Mouse (Mus musculus) bone marrow macrophage, adult 2 months (primary cell): ENCODE measurements around the gene Dynll1. TPM values are rescaled to one million over a fixed set of nuclear protein-coding genes. Genes with fewer than 3 reads are reported as not detected.
"Not testable (repeated sequence)": the region's sequence is repeated elsewhere in the genome, so short reads cannot be mapped to it uniquely, and the experiment has no call there.

Experiments
- H3K27ac ChIP-seq: 2 replicates; pipeline ENCODE4 v1.5.1; 2012; ENCODE audit warnings: low read depth, low read length; ENCODE audit not compliant: insufficient read depth
- H3K4me1 ChIP-seq: 2 replicates; pipeline ENCODE4 v1.6.1; 2012; ENCODE audit warnings: low read length; ENCODE audit not compliant: control insufficient read depth, insufficient read depth
- H3K4me3 ChIP-seq: 2 replicates; pipeline ENCODE4 v1.5.1; 2012; ENCODE audit warnings: mild to moderate bottlenecking, low read length, moderate library complexity; ENCODE audit not compliant: insufficient read depth
- CTCF ChIP-seq: IDR thresholded peaks from 2 replicates; pipeline ENCODE4 v1.5.1; 2012; ENCODE audit warnings: low read depth, mild to moderate bottlenecking, low read length, moderate library complexity
- POLR2A ChIP-seq: IDR thresholded peaks from 2 replicates; pipeline ENCODE4 v1.6.1; 2012; ENCODE audit warnings: mild to moderate bottlenecking, low read depth, low read length, borderline replicate concordance
- polyA plus RNA-seq: library from polyadenylated mRNA; stranded (reverse); fragments of >200 nt; gene quantifications from 2 replicates; pipeline ENCODE4 v1.2.4, GENCODE M21; 2012; ENCODE audit not compliant: missing spikeins, insufficient read depth, insufficient read length

Gene Dynll1
- polyA plus RNA-seq, 1 experiment = 238 TPM

DNA sequence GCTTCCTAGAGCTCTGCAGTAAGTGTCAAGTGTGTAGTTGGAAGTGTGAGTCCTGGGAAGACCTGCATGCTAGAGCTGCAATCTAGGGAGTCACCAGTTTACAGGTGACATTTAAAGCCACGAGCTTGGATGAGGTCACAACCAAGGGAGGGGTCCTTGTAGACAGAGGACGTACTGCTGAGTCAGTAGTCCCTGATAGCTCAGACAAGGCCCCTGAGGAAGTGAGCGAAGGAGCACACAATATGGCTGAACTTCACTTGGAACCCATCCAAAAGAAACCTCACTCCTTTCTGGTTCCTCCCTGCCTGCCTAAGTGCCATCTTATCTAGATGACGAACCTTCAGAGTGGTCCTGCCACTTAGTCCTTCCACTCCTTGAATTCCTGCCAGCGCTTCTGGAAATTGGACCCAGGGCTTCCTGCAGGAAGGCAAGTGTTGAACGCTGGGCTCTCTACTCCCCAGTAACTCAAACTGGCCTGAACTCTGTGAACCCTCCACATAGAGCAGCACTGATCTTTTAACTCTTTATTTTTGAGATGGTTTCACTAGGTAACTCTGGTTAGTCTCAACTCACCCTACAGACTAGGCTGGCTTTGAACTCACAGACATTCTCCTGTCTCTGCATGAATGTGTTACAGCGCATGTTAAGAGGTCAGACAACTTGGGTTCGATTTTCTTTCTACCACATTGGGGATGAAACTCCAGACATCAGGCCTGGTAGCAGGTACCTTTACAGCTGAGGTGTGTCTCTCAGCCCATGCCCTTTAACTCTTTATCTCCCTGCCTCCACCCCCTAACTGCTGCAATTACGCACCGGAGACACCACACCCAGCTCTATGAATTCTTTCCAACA is 12.2 kb upstream of the Dynll1 start:
- TF ChIP-seq CTCF (no peak), POLR2A (no peak)
- peak overlapping the region; percentile 20 for H3K27ac ChIP-seq
- H3K4me3 ChIP-seq = no peak overlapping the region
- peaks cover 12% of the 10 kb centered on the region for H3K4me1 ChIP-seq

DNA sequence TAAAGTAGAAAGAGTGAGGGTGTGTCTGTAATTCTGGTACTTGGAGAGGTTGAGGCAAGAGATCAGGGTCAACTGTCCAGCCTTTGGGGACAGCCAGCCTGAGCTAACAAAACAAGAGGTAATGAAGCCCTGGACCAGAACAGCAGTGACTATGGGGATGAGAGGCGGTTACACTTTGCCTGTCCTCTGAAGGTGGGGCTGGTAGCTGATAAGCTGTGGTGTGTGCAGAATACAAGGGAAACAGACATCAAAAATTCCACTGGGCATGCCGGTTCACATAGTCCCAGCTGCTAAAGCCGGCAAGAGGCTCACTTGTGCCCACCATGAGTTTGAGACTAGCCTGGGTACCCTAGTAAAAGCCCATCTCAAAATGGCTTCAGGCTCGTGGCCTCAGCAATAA is 11.6 kb upstream of the Dynll1 start:
- no peak for TF ChIP-seq POLR2A
- Histone ChIP-seq H3K4me3 (no peak overlapping the region), H3K4me1 (peaks cover 15% of the 10 kb centered on the region), H3K27ac (peak overlapping the region; percentile 20)

DNA sequence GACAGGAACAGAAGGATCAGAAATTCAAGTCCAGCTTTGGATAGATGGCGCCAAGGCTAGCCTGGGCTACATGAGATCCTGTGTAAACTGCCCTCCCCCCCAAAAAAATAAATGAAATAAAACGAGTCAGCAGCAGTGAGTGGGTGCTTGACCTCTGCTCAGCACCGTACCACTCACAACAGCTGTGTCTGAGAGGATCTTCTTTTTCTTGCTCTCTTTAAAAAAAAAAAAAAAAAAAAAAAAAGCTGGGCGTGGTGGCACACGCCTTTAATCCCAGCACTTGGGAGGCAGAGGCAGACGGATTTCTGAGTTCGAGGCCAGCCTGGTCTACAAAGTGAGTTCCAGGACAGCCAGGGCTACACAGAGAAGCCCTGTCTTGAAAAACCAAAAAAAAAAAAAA is 1.4 kb upstream of the Dynll1 start:
- H3K4me3 ChIP-seq, H3K27ac ChIP-seq: not testable (repeated sequence)
- peaks cover 12% of the 10 kb centered on the region for H3K4me1 ChIP-seq

DNA sequence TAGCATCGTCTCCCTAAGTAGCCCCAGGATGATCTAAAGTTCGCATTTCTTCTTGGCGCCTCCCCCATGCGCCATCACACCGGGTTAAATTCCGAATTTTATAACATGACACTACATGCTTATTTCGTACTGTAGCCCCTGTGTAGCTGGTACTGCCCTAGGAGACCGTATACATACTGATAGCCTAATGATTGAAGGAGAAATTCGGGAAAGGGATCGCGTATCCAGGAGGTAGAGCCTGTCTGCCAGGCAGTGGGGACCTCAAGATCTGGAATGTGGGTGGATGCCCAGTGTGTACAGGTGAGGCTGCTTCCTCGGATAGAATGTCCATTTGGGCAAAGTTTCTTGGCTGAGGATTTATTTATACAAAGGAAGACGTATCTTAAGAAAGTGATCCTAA is 816 bp upstream of the Dynll1 start:
- no peak overlapping the region for H3K27ac ChIP-seq
- H3K4me1 ChIP-seq = peaks cover 10% of the 10 kb centered on the region
- TF ChIP-seq CTCF (no peak), POLR2A (no peak)
- H3K4me3 ChIP-seq = peak overlapping the region; percentile 75

DNA sequence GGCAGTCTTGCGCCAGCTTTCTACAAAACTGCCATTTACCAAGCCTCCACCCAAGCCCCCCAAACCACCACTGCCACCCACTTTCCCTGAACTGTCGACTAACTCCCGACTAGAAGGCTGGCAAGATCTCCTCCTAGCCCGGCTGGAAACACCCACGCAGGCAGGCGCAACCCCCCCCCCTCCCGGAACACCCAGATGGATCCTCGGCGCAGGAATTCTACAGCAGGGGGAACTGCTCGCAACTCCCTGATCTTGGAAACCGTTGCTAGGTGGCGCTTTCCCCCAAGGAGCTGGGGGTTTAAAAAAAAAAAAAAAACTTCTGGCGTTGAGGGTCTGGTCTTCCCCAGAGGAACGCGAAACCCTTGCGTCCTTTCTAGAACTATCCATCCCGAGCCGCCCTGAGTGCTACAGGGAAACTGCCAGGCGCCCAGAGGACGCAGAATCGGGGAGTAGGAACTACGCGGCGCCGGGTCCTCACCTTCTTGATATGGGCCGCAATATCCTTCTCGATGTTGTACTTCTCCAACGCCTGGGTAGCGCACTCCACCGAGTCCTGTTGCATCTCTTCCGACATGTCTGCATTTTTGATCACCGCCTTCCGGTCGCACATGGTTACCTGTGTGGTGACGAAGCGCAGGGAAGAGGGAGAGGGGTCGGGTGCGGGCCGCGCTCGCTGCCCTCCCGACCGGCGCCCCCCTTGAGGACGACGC is 609 bp downstream of the Dynll1 start:
- Histone ChIP-seq H3K4me1 (peaks cover 10% of the 10 kb centered on the region), H3K4me3 (peak overlapping the region; percentile 89), H3K27ac (peak overlapping the region; percentile 54)
- no peak for TF ChIP-seq POLR2A
- peak; percentile 16; the same call in 1 of the 2 replicates for TF ChIP-seq CTCF

DNA sequence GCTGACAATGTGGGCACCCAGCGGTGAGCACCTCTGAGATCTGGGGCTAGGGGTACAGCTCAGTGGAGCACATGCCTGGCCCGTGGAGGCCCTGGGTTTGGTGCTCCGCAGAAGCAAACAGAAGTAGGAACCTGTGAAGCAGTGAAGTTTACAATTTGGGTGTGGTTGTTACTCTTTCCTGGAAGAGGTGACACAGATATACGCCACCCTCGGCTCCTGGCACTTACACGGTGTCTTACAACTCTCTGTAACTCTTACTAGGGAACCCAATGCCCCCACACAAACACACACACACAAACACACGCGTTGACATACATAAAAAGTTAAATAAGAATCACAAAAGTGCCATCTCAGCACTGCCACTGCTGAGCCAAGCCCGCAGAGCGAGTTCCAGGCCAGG is 4.5 kb downstream of the Dynll1 start:
- Histone ChIP-seq H3K4me3 (no peak overlapping the region), H3K4me1 (peaks cover 16% of the 10 kb centered on the region), H3K27ac (no peak overlapping the region)
- TF ChIP-seq CTCF (no peak), POLR2A (no peak)

DNA sequence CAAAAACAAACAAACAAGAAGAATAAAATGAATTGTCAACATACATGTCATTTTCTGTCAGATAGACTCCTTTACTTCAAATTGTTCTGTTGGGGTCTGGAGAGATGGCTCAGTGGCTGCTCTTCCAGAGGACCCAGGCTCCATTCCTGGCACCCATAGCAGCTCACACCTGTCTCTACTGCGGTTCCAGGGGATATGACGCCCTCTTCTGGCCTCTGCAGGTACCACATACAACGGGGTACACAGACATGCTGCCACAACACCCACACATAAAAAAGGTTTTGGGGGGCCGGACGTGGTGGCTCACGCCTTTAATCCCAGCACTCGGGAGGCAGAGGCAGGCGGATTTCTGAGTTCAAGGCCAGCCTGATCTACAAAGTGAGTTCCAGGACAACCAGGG is 6.6 kb downstream of the Dynll1 start:
- H3K4me3 ChIP-seq = no peak overlapping the region
- TF ChIP-seq CTCF (peak; percentile 24; the same call in 1 of the 2 replicates), POLR2A (no peak)
- H3K4me1 ChIP-seq = peaks cover 14% of the 10 kb centered on the region
- H3K27ac ChIP-seq = no peak overlapping the region

DNA sequence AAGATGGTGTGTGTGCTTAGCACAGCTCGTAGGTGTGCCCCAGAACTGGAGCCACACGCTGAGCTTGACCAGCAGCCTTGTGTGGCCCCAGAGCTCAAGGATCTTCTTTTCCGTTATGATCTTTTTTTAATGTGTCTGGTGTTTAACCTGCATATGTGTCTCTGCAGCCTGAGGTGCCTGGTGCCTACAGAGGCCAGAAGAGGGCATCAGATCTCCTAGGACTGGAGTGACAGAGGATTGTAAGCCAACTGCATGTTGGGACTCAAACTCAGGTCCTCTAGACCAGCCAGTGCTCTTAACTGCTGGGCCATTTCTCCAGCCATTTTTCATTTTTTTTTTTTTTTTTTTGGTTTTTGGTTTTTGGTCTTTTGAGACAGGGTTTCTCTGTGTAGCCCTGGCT is 16.1 kb downstream of the Dynll1 start:
- H3K4me1 ChIP-seq = peaks cover 7% of the 10 kb centered on the region; the same call in 1 of the 2 replicates
- no peak overlapping the region for H3K4me3 ChIP-seq
- no peak overlapping the region for H3K27ac ChIP-seq
- no peak for TF ChIP-seq CTCF
- TF ChIP-seq POLR2A = no peak

DNA sequence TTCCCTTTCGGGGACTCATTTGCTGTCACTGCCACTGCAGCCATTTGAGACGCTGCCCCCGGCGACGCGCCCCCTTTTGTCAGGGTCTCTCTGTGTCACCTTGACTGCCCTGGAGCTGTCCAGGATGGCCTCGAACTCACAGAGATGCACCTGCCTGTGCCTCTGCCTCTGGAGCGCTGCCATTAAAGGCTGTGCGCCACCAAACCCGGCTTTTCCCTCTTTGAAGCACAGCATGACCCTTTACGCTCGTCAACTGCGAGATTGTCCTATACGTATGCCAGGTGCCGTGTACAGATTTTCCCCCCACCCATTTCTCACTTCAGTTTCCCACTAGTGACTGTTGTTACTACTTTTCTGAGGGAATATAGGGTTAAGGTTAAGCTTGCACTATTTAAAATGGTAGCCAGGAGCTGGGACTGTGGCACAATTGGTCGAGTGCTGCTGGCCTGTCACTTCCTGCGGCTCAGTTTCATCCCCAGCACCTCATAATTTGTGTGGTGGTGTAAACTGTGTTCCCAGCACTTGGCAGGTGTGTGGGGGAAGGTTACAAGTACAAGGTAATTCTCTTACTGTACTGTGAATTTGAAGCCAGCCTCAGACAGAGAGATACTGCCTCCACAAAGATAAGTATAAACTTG is 20.6 kb downstream of the Dynll1 start:
- Histone ChIP-seq H3K4me3 (peak overlapping the region; percentile 87), H3K27ac (peak overlapping the region; percentile 46), H3K4me1 (peaks cover 11% of the 10 kb centered on the region)
- TF ChIP-seq CTCF (no peak), POLR2A (no peak)
